Mouse (Mus musculus) forebrain, embryonic 14.5 days (tissue): ENCODE results near the gene Atxn1. TPM values are rescaled to one million over a fixed set of nuclear protein-coding genes. Genes with fewer than 3 reads are reported as not detected.

Experiments used
- ATAC-seq: fragments of 200-750 bp; cut with Nextera tagmentation; 2 replicates; pipeline ENCODE4 v1.8.0; 2017; ENCODE audit warnings: mild to moderate bottlenecking, moderate library complexity
- DNase-seq: peaks from one replicate; pipeline ENCODE4 v3.0.0-alpha.2; 2015; ENCODE audit warnings: low spot score
- H3K27ac ChIP-seq: fragments of 300-500 bp; sonication (generic); 2 replicates; pipeline ENCODE4 v1.5.1; 2014; ENCODE audit warnings: low read depth, mild to moderate bottlenecking, control low read depth, low read length, moderate library complexity
- H3K27me3 ChIP-seq: fragments of 300-500 bp; sonication (generic); replicated peaks from 2 replicates; pipeline ENCODE4 v1.6.1; 2014; ENCODE audit warnings: low read length, control low read depth, mixed read lengths; ENCODE audit not compliant: control insufficient read depth, insufficient read depth
- H3K36me3 ChIP-seq: fragments of 300-500 bp; sonication (generic); 2 replicates; pipeline ENCODE4 v1.6.1; 2014; ENCODE audit warnings: low read length, control low read depth; ENCODE audit not compliant: control insufficient read depth, insufficient read depth
- H3K4me1 ChIP-seq: fragments of 300-500 bp; sonication (generic); 2 replicates; pipeline ENCODE4 v1.6.1; 2014; ENCODE audit warnings: antibody characterized with exemption, low read length, control low read depth; ENCODE audit not compliant: control insufficient read depth, insufficient read depth
- H3K4me2 ChIP-seq: fragments of 300-500 bp; sonication (generic); 2 replicates; pipeline ENCODE4 v1.6.1; 2014; ENCODE audit warnings: mild to moderate bottlenecking, control low read depth, low read length
- H3K4me3 ChIP-seq: fragments of 300-500 bp; sonication (generic); 2 replicates; pipeline ENCODE4 v1.5.1; 2014; ENCODE audit warnings: low read depth, low read length, control low read depth
- H3K9ac ChIP-seq: fragments of 300-500 bp; sonication (generic); 2 replicates; pipeline ENCODE4 v1.6.1; 2014; ENCODE audit warnings: mild to moderate bottlenecking, low read length, control low read depth, moderate library complexity
- H3K9me3 ChIP-seq: fragments of 300-500 bp; sonication (generic); replicated peaks from 2 replicates; pipeline ENCODE4 v1.6.1; 2016; ENCODE audit warnings: low read length, control low read depth, mixed read lengths; ENCODE audit not compliant: control insufficient read depth
- WGBS: fragments of 180-500 bp; shearing (Covaris S2); extraction: QIAGEN DNeasy Blood & Tissue Kit; methylation state at CpG from one replicate; pipeline ENCODE4 v1.1.7; 2014; 5-methylcytosine and 5-hydroxymethylcytosine counted together
- polyA plus RNA-seq: library from polyadenylated mRNA; unstranded; fragments of >200 nt; fragmentation: Nextera tagmentation; extraction: Ambion mirVana; gene quantifications from 2 replicates; pipeline ENCODE4 v1.2.1, GENCODE M21; 2014

The Atxn1 gene
- polyA plus RNA-seq, 1 experiment from 2014 or later = 4.3 TPM

DNA sequence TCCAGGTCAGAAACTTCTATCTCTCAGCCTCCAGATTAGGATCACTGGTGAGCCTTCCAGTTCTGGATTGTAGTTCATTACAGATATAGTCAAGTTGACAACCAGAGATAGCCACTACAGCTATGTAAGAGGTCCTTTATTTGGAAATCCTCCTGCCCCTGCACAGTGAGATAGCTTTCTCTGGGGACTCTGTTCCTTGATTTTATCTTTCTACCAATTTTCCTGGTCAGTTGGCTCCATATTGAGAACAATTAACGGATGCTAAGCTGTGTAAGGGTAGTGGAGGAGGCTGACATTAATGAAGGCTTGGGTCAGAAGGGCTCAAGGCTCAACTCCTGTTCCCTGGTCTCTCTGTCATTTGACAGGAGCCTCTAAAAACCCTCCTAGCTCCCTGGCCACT is 335.1 kb downstream of the Atxn1 start:
- no peaks in the 10 kb centered on the region for H3K27me3 ChIP-seq
- H3K9me3 ChIP-seq = no peaks in the 10 kb centered on the region
- H3K27ac ChIP-seq = no peak overlapping the region
- H3K9ac ChIP-seq = no peak overlapping the region
- H3K4me3 ChIP-seq = no peak overlapping the region
- ATAC-seq (no peak), DNase-seq (no peak)
- H3K4me1 ChIP-seq = no peaks in the 10 kb centered on the region; the same call in 1 of the 2 replicates
- H3K36me3 ChIP-seq = no peaks in the 10 kb centered on the region
- 82% methylated on average over 1 of the region's 1 CpGs for WGBS
- no peak overlapping the region for H3K4me2 ChIP-seq

DNA sequence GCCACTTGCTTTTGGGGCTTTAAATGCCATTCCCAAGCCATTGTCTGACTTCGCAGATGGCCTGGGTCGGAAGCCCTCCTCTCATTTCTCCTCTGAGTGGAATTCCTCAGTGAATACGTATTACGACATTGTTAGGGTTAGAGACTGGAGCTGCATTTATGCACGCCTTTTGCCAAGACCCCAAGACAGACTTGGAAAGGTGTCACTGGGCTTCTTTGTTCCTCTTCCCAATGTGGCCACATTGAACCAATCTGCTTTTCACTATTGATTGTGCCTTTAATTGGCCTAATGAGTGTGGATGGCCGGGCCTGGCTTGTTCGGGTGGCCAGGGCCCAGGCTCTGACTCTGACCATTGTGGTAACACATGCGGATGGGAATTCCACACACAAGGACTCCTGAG is 336.5 kb downstream of the Atxn1 start:
- ATAC-seq (peak; percentile 32; the same call in 1 of the 2 replicates), DNase-seq (peak; percentile 50)
- Histone ChIP-seq H3K4me2 (no peak overlapping the region), H3K4me1 (no peaks in the 10 kb centered on the region; the same call in 1 of the 2 replicates), H3K9ac (no peak overlapping the region), H3K9me3 (0 out of 2 replicates have a peak, but pooled peaks cover 3% of the 10 kb centered on the region), H3K4me3 (no peak overlapping the region), H3K27me3 (no peaks in the 10 kb centered on the region), H3K36me3 (no peaks in the 10 kb centered on the region), H3K27ac (no peak overlapping the region)
- WGBS = 25% methylated on average over 8 of the region's 8 CpGs

DNA sequence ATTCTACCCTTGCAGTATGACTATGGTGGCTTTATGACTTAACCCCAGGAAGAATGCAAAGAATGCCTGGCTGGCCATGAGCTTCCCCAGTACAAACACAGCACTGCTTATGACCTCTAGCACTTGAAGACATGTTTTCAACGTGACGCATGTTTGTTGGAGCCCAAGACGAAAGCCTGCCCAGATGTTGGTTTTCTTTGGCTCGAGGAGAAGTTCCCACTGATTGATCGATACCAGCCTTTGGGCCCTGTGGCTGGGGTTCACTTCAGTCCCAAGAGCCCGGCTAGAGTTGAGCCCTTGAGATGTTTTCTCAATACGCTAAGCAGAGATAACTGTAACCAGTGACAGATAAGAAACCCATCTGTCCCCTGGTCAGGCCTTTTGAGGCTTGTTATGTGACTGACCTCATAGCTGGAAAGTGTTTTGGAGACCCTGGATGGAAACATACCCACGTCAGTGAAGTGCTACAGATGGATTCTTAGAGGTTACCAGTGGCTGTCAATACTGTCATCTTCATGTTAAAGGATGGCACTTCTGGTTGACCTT is 337.5 kb downstream of the Atxn1 start:
- no peak for ATAC-seq
- H3K27ac ChIP-seq = no peak overlapping the region
- no peak for DNase-seq
- no peak overlapping the region for H3K9ac ChIP-seq
- no peak overlapping the region for H3K4me2 ChIP-seq
- H3K27me3 ChIP-seq = no peaks in the 10 kb centered on the region
- H3K9me3 ChIP-seq = 0 out of 2 replicates have a peak, but pooled peaks cover 3% of the 10 kb centered on the region
- no peaks in the 10 kb centered on the region; the same call in 1 of the 2 replicates for H3K4me1 ChIP-seq
- H3K4me3 ChIP-seq = no peak overlapping the region
- H3K36me3 ChIP-seq = no peaks in the 10 kb centered on the region
- WGBS = 86% methylated on average over 8 of the region's 8 CpGs

DNA sequence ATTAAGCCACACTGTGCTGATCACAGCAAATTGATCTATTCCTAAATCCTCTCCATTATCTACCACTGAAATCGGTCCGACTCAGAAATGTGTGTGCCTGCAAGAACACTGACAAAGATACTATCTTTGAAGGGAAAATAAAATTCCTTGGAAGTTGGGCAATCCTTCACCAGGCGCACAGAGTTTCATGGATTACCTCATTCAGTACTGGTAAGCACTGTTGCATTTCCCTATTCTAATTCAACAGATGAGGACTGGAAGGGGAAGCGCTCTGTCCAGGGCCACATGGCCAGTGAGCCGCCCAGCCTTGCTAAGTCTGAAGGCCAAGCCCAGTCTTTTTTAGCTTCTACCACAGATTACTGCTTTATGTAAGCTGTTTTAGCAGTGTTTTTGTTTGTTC is 339.1 kb downstream of the Atxn1 start:
- H3K4me2 ChIP-seq = no peak overlapping the region
- DNase-seq (no peak), ATAC-seq (no peak)
- 94% methylated on average over 5 of the region's 5 CpGs for WGBS
- H3K27me3 ChIP-seq = no peaks in the 10 kb centered on the region
- H3K4me1 ChIP-seq = no peaks in the 10 kb centered on the region; the same call in 1 of the 2 replicates
- H3K36me3 ChIP-seq = no peaks in the 10 kb centered on the region
- no peak overlapping the region for H3K27ac ChIP-seq
- no peak overlapping the region for H3K9ac ChIP-seq
- H3K4me3 ChIP-seq = no peak overlapping the region
- H3K9me3 ChIP-seq = 0 out of 2 replicates have a peak, but pooled peaks cover 3% of the 10 kb centered on the region

DNA sequence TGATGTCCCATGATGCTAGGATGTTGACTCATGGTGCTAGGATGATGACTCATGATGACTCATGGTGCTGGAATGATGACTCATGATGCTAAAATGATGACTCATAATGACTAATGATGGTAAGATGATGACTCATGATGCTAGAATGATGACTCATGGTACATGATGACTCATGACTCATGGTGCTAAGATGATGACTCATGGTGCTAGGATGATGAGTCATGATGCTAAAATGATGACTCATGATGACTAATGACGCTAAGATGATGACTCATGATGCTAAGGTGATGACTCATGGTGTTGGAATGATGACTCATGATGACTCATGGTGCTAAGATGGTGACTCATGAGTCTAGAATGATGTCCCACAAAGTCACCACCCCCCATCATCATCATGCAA is 341.0 kb downstream of the Atxn1 start:
- no peak for DNase-seq
- H3K4me3 ChIP-seq = no peak overlapping the region
- no peaks in the 10 kb centered on the region for H3K27me3 ChIP-seq
- 78% methylated on average over 1 of the region's 1 CpGs for WGBS
- no peaks in the 10 kb centered on the region for H3K36me3 ChIP-seq
- H3K27ac ChIP-seq = no peak overlapping the region
- H3K4me1 ChIP-seq = peaks cover 6% of the 10 kb centered on the region; the same call in 1 of the 2 replicates
- no peak overlapping the region for H3K4me2 ChIP-seq
- H3K9ac ChIP-seq = no peak overlapping the region
- no peak for ATAC-seq
- H3K9me3 ChIP-seq = 0 out of 2 replicates have a peak, but pooled peaks cover 3% of the 10 kb centered on the region

DNA sequence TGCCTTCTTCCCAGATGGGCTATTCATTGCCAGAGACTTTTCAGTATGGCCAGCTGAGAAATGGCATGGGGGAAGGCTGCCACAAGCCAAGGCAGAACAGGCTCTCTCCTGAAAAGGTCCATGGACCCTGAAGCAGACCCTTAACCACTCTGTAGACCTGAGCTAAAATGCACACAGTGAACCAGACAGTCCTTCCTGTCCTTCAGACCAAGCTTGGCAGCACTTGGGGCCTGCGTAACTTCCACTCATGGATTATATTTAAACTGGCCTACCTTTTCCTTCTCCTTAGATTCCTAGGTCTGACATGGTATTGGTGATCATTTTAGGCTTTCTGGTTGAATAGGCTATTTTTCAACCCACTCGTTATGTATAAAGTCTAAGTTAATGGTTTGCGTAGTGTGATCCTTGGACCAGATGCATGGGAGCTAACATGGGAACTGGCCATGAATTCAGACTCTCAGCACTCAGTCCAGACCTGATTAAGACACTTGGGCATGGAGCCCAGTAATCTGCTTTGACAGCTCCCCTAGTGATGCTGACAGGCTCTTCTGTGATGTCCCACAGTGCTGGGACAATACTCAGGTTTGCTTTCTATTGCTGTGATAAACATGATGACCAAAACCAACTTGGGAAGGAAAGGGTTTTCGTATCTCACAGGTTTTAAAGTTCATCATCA is 341.8 kb downstream of the Atxn1 start:
- DNase-seq (no peak), ATAC-seq (no peak)
- Histone ChIP-seq H3K4me2 (no peak overlapping the region), H3K9ac (no peak overlapping the region), H3K4me3 (no peak overlapping the region), H3K9me3 (0 out of 2 replicates have a peak, but pooled peaks cover 3% of the 10 kb centered on the region), H3K27ac (no peak overlapping the region), H3K36me3 (no peaks in the 10 kb centered on the region), H3K4me1 (peaks cover 6% of the 10 kb centered on the region; the same call in 1 of the 2 replicates), H3K27me3 (no peaks in the 10 kb centered on the region)
- 76% methylated on average over 4 of the region's 4 CpGs for WGBS

DNA sequence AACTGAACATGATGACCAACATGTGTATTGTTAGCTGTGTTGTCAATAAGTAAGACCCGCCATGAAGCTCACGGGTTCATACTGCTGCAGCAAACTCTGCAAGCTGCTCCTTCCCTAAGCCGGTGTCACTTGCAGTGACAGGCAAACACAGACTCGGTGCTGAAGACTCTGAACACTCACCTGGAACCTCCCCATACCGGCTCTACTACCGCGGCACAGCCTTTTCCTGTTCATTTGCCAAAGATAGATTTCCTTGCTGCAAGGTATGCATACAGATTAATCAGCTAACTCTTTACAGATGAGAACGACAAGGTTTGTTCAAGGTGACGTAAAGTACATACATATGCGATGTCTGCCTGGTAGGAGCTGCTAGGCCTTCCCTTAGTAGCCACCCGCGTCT is 344.1 kb downstream of the Atxn1 start:
- Histone ChIP-seq H3K27ac (peak overlapping the region; percentile 35; the same call in 1 of the 2 replicates), H3K27me3 (no peaks in the 10 kb centered on the region), H3K9ac (no peak overlapping the region), H3K9me3 (0 out of 2 replicates have a peak, but pooled peaks cover 3% of the 10 kb centered on the region), H3K4me1 (peaks cover 6% of the 10 kb centered on the region; the same call in 1 of the 2 replicates), H3K4me2 (no peak overlapping the region), H3K4me3 (no peak overlapping the region), H3K36me3 (no peaks in the 10 kb centered on the region)
- DNase-seq (no peak), ATAC-seq (0 out of 2 replicates have a peak, but pooled peaks have one; percentile 5)
- WGBS = 76% methylated on average over 12 of the region's 12 CpGs

DNA sequence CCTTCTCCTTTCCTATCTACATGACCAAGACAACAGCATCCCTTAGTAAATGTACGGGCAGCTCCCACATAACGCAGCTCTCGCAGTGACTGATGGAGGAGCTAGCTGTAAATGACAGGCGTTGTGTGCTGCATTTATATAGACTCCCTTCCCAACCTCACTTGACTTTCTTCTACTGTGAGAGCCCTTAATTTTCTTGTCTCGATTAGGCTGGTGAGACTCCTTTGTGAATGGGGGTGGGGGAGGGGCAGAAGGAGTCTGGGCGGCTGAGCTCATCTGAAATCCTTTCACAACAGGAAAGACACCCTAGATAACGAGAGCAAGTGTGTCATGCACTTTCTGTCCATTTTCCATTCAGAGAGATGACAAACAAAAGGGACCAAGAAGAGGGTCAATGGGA is 344.5 kb downstream of the Atxn1 start:
- H3K4me1 ChIP-seq = peaks cover 6% of the 10 kb centered on the region; the same call in 1 of the 2 replicates
- peak; percentile 62 for DNase-seq

DNA sequence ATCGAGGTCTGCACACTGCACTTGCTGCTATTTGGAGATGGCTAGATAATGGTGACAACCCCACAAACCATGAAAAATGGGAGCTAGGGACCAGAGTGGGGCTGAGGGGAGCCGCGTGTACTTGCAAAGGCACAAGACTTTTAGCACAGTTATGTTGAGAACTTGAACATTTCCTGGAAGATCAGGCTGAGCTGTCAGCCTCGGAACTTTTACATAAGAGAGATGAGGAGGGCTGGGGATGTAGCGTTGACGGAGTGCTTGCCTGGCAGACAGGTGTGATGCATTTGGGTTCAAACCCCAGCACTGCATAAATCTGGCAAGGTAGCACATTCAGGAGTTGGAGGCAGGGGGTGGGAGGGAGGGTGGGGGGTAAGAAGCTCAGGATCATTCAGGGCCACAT is 346.8 kb downstream of the Atxn1 start:
- 92% methylated on average over 6 of the region's 6 CpGs for WGBS
- H3K9ac ChIP-seq = no peak overlapping the region
- no peak overlapping the region for H3K4me2 ChIP-seq
- H3K36me3 ChIP-seq = no peaks in the 10 kb centered on the region
- ATAC-seq (no peak), DNase-seq (no peak)
- H3K27ac ChIP-seq = no peak overlapping the region
- H3K4me1 ChIP-seq = peaks cover 8% of the 10 kb centered on the region; the same call in 1 of the 2 replicates
- no peak overlapping the region for H3K4me3 ChIP-seq
- no peaks in the 10 kb centered on the region for H3K27me3 ChIP-seq
- H3K9me3 ChIP-seq = no peaks in the 10 kb centered on the region

More for the DNA sequence above, 344.5 kb downstream of the Atxn1 start:
- no peak overlapping the region for H3K4me3 ChIP-seq
- WGBS = 42% methylated on average over 7 of the region's 7 CpGs
- no peak overlapping the region for H3K9ac ChIP-seq
- no peaks in the 10 kb centered on the region for H3K36me3 ChIP-seq
- H3K9me3 ChIP-seq = 0 out of 2 replicates have a peak, but pooled peaks cover 3% of the 10 kb centered on the region
- peak overlapping the region; percentile 35; the same call in 1 of the 2 replicates for H3K27ac ChIP-seq
- H3K27me3 ChIP-seq = no peaks in the 10 kb centered on the region
- 0 out of 2 replicates have a peak, but pooled peaks have one; percentile 37 for ATAC-seq
- no peak overlapping the region for H3K4me2 ChIP-seq
